Mouse (Mus musculus) kidney, postnatal 4 days (tissue): Measurements from ENCODE around the gene Zbtb42.

ENCODE experiments used
- DNase-seq, 2 experiments: peaks; one replicate each; pipeline ENCODE4 v3.0.0; 2021; ENCODE audit warnings: mixed read lengths in 2 of 2

Gene Zbtb42

GRCm38 (mm10) chr12:112663303-112663702 lies 15.3 kb upstream of the Zbtb42 start:
- DNase-seq: no peak

- no peak for DNase-seq
Measured at GRCm38 (mm10) chr12:112663716-112664115, 14.9 kb upstream of the Zbtb42 start.

GRCm38 (mm10) chr12:112664124-112664523 lies 14.5 kb upstream of the Zbtb42 start:
- no peak for DNase-seq

GRCm38 (mm10) chr12:112664656-112665055 lies 14.0 kb upstream of the Zbtb42 start:
- DNase-seq: no peak

DNA sequence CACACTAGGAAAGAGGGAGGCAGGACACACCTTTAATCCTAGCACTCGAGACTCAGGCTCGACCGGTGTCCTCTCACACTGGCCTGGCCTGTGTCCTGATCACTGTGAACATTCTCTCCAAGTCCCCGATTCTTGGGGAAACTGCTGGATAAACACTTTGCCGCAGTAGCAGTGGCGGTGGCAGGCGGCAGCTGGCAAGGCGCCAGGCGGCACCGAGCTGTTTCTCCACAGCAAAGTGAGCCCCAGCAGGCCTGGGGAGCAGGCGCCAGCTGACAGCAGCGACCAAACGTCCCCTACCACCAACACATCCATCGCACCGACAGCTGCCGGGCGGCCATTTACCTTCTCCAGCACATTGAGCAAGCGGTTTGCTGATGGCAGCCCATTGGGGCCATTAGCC lies 13.2 kb upstream of the Zbtb42 start:
- peak; percentile 71 to 83 for DNase-seq

GRCm38 (mm10) chr12:112665881-112666544 lies 12.6 kb upstream of the Zbtb42 start:
- no peak for DNase-seq

DNA sequence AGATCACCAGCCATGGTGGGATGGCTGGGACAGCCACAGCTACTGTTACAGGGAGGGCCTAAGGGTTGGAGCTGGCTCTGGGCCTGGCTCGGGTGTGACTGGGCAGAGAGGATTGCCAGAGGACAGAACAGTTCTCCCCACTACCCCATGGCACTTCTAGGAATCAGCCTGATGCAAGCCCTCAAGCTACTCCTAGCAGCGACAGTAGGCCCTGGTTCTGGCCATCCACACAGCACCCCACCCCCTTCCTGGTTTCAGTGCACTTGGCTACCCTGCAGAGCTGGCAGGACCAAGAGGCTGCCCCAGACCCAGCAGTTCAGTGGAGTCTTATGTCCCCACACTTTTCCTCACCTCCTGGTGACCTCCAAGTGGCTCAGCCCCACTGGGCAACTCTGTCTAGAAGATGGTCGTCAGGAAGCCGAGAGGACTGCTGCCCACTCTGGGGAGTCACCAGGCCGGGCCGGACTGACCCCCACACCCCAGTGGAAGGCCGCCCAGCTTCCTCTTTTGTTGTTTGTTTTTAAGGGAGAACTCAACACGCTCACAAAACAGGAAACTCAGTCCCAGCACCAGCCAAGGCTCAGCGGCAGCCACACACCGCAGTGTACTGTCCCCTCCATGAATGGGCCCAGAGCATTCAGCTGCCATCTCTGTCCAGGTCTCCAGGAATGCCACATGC lies 10.9 kb upstream of the Zbtb42 start:
- DNase-seq: no peak

- peak; percentile 40 to 60 for DNase-seq
Measured at GRCm38 (mm10) chr12:112670718-112671393, 7.8 kb upstream of the Zbtb42 start.

DNA sequence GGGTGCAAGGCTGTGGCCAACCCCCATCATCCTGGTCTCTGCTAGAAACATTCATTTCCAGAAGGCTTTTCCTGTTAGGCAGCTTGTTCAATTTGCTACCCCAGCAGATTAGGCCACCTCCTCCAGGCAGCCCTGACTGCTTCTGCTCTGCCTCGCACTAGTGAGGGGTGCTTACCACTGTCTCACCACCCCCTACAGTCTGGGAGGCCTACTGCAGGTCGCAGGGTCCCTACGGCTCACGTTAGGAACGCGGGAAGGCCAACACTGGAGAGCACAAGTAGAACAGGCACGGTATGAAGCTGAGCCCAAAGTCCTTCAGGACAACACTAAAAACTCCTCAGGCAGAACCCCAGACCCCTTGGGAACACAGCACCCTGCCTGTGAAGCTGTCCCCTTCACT lies 6.7 kb upstream of the Zbtb42 start:
- peak in 1 of 2 experiments; percentile 53 for DNase-seq

DNA sequence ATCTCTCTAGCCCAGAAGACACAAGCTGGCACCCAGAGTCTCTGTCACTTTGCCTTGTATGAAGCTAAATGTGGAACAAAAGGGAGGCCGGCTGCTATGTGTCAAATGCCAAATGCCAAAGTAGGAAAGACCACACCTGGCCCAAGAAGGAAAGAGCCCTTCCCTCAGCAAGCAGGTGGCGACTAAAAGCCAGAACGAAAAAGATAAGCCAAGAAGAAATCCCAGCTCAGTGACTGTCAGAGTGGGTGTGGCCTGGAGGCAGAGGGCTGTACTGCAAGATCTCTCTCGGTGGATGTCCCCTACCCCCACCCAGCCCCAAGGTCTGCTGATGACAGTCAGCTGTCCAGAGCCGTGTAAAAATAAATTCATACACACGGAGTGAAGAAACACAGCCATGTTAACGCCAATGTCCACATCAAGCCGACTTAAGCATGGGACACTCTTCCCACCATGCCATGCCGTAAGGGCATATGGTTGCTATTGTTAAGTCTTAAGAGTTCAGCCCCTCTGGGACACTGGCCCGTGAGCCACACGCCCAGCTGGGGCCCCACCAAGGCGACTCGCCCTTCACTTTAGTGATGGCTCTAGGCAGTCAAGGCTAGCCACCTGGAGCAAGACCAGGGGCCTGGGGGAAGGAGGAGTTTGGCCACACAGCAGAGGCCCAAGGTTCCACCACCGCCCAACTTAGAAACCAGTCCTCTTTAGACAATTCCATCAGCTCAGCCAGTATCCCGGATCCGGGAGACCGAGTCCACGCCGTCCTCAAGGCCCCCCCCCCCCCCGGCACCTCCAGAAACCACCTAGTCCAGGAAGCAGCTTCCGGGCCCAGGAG lies 5.7 kb upstream of the Zbtb42 start:
- DNase-seq: peak; percentile 64 to 75

- peak; percentile 72 to 80 for DNase-seq
Measured at GRCm38 (mm10) chr12:112673576-112674091, 5.0 kb upstream of the Zbtb42 start.

DNA sequence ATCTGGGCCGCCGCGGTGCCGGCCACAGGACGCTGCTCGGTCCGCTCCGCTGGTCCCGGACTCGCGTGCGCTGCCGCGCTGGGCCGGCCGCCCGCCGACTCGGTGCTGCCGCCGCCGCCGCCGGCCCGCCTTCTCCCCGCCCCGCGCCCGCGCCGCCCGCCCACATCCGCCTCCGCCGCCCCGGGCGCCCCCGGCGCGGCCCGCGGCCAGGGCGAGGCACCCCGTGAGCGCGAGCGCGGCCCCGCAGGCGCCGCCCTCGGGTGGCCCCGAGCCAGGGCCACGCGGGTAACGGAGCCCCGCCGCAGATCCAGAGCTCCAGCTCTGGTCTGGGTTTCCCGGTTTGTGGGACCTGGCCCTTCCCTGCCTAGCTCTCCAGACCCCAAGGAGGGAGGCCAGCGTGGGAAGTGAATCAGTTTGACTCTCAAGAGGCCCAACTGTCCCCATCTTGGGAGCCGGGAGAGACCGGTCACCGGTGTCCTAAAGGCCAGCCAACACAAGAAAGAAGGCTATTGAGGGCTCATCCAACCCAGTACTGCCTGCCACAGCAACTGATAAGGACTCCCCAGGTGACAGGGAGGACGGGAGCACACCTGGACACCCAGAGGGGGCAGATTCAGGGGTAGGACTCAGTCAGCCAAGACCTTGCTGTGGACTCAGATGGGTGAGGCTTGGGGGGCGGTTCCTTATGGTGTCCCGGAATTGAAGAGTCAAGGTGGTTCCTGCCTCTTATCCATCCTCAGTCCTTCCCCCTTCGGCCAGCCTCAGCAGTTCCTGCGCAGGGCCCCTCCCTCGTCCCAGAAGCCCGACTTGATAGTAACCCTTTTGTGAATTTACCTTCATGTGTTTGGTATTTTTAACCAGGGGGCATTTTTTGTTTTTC lies 4.3 kb upstream of the Zbtb42 start, which contains the start of gene Akt1:
TSS of gene Akt1 (minus strand) at position 753 of the 880 bp plus-strand sequence.
- peak; percentile 64 to 74 for DNase-seq

- DNase-seq: peak; percentile 91 to 93
Measured at GRCm38 (mm10) chr12:112675245-112676035, 3.2 kb upstream of the Zbtb42 start.

DNA sequence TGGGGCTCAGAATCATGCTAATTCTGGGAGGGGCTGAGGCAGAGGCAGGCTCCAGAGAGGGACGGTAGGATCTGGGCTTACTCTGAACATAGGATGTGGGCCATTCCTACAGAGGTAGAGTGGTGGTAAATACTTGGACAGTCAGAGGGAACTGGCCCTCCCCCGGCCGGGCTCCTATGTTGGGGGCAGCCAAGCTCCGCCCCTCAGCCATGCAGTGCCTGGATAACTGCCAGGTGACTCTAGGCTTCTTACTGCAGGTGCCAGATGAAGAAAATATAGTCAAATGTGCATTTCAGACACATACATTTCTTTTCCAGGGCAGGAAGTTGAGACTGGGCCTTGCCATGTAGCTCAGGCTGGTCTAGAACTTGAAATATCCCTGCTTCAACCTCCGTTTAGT lies 1.6 kb upstream of the Zbtb42 start:
- DNase-seq: no peak

DNA sequence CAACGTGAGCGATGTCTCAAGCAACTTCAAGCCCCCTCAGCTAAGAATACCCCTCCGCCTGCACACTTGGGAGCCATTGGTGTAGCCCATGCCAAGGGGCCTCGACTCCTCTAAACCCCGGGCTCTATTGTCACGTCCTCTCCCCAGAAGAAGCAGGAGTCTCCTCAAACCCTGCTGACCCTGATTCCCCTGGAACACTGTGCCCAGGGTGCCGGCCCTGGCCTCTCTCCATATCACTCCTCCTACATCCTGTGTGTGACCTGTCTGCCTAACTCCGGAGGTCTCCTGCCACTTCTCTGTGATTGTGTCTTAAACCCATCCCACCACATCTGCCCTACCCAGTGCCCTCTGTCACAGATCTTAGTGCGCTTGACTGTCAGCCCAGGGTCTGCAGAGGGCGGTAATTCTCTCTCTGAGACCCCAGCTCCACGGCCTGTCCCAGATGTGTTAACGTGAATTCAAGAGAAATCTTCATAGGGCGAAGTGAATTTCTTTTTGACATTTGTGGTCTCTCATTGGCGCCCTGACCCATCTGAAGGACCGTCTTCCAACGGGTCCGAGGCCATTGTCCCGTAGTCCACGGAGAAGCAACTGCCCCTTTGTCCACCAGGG lies 579 bp upstream of the Zbtb42 start:
- no peak for DNase-seq

DNA sequence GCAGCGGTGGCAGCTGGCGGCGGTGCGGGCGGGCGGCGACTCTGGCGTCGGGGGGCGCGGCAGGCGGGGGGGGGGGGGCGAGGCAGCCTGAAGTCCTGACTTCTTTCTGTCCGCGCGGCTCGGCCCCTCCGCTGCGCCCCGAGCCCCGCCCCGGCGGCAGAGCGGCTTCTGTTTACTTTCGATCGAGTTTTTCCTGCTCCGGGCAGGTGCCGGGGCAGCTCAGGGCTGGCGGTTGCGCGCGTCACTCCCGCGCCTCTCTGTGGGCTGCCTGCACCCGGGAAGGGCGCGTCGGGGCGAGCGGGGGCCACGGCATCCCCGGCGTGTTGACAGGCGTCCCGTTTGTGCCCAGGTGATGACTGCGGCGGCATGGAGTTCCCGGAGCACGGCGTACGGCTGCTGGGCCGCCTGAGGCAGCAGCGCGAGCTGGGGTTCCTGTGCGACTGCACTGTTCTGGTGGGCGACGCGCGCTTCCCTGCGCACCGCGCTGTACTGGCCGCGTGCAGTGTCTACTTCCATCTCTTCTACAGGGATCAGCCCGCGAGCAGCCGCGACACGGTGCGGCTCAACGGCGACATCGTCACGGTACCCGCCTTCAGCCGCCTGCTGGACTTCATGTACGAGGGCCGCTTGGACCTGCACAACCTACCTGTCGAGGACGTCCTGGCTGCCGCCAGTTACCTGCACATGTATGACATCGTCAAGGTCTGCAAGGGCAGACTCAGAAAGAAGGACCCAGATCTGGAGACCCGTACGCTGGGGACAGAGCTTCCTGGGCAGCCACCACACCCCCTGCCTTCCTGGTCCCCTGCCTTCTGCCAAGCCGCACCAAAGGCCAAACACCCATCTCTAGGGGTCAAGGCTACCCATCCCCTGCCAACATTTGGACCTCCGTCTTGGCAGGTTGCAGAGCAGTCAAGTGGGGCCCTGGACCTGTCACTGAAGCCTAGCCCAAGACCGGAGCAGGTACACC lies 684 bp downstream of the Zbtb42 start:
- DNase-seq: peak; percentile 62 to 76

GRCm38 (mm10) chr12:112683351-112683750 lies 4.7 kb downstream of the Zbtb42 start:
- DNase-seq: peak in 1 of 2 experiments; percentile 1

DNA sequence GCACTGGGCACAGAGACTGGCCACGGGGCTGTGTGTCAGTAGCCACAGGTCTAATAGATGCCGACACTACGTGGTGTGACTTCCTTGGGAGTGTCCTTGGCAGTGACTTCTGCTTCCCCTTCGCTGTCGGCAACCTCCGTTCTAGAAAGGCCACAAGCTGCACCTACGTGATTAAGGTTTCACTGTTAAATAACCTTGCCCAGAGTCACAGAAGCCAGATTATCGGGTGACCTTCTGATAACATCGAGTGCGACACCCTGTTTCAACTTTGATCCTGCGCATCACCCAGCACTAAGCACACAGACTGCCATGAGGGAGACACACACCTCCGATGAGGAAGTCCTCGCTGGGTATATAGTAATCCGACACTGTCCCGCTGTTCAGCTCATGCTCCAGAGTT lies 9.8 kb downstream of the Zbtb42 start:
- DNase-seq: no peak
